Mouse (Mus musculus): ENCODE data around the gene Olfr813.
"Not testable (repeated sequence)": the region's sequence is repeated elsewhere in the genome, so short reads cannot be mapped to it uniquely, and the experiment has no call there.

The Olfr813 gene

DNA sequence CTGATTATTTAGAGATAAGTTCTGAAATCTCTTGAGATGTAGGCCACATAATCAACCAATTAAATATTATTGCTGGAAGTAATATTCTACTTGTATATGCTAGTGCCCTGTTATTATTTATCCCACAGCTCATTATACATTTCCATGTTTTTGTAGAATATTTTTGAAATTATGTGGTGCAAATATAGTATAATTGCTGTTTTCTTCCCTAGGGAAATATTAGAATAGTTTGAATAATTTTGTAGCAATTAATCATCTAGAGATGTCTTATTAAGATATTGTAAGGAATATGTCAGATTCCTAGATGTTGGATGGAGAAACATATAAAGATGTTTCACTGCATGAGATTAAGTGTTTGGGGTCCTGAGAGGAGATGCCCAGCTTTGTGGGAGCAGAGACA, at the start of gene Olfr813:
TSS of gene Olfr813 (plus strand) at position 301 of the 400 bp plus-strand sequence.
- no peak for DNase-seq

DNA sequence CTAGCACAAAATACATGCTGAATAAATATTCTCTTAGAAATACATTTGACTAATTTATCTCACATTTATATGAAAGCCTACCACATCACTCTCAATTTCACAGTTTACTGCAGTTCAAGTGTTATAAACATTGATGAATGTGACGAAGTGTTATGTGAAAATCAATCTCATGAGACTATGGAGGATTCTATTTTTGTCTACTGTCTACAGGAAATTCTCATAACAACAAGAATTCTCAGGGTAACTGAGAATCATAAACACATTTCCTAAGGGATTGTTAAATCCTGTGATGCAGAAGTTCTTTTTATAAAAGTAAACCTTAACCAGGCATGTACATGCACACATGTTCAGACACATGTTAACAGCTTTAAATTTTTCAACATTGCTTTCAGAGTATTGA, 9.2 kb upstream of the Olfr813 start, which contains the start of gene Olfr812:
TSS of gene Olfr812 (minus strand) at position 101 of the 400 bp plus-strand sequence.
- DNase-seq = no peak

GRCm38 (mm10) chr10:129847343-129847742, 7.8 kb upstream of the Olfr813 start:
- DNase-seq = no peak

- not testable (repeated sequence) for DNase-seq
Measured at GRCm38 (mm10) chr10:129879751-129880150, 24.6 kb downstream of the Olfr813 start, which contains the start of gene Olfr814. Olfr814 (minus strand) TSS chr10:129879851.

DNA sequence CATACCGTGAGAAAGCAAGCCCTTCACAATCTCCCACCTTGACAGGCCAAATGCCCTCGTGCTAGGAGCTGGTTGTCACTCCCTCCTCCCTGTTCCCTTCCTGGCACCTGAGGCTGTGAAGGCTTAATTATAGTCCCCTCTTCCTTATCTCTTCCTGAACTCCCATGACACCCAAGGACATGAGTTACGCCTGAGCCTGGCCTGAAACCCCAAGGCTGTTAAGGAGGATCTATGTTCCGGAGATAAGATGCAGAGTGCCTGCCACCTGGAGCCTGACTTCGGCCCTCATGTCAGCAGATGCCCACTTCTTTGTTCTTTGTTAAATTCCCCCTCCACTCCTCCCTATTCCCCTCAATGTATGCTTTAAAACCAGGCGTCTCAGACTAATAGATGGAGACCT, 30.3 kb downstream of the Olfr813 start:
- DNase-seq = not testable (repeated sequence)

DNA sequence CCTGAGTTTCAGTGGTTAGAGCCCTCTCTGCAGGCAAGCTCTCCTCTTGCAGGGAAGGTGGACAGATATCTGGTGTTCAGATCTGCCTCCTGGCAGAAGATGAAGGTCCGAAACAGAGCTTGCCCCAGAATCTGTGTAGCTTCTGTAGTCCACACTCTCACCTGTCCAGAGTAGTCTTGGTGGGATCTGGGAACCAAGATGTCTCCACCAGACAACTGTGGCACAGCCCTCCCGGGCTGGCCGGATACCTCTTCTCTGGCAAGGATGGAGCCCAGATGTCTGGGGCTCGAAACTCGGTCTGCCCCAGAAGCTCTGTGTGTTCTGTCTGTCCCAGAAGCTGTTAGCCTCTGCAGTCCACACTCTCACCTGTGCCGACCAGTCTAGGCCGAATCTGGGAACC, 30.8 kb downstream of the Olfr813 start:
- no peak for DNase-seq

DNA sequence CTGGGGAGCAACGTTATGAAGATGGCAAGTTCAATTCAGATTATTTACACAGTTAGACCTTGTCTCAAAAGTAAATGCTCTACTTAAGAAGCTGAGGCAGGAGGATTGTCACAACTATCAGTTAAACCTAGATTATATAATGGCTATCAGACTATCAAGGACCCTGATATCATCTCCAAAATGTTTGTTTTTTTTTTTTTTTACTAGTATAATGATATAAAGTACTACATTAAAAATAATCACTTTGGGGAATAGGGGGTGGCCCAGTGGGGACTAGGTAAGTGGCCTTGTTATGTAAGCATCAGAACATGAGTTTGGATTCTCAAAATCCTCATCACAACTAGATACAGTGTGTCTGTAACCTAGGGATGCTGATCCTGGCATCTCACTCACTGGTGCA, 50.6 kb downstream of the Olfr813 start, which contains the start of gene Olfr815:
TSS of gene Olfr815 (minus strand) at position 101 of the 400 bp plus-strand sequence.
- DNase-seq = not testable (repeated sequence)
